Mouse (Mus musculus): ENCODE data around the gene Zbtb16. TPM values are rescaled to one million over a fixed set of nuclear protein-coding genes. Genes with fewer than 3 reads are reported as not detected.

Gene Zbtb16
- polyA plus RNA-seq, 1 experiment from 2014 or later, result 1.9 TPM

GRCm38 (mm10) chr9:48724733-48725132, 111.3 kb downstream of the Zbtb16 start:
- 70% methylated on average over 3 of the region's 3 CpGs for WGBS
- Histone ChIP-seq H3K27me3 (replicated peaks; ENCODE audit: control insufficient read depth, insufficient read depth, low read length) (no peaks in the 10 kb centered on the region), H3K4me2 (ENCODE audit: low read depth, low read length) (no peak overlapping the region), H3K4me3 (ENCODE audit: low read length) (no peak overlapping the region), H3K27ac (ENCODE audit: low read length) (no peak overlapping the region), H3K36me3 (ENCODE audit: control insufficient read depth, insufficient read depth, low read length) (no peaks in the 10 kb centered on the region), H3K9me3 (ENCODE audit: control insufficient read depth, low read length) (no peaks in the 10 kb centered on the region), H3K4me1 (ENCODE audit: control insufficient read depth, insufficient read depth, low read length) (peaks cover 16% of the 10 kb centered on the region), H3K9ac (ENCODE audit: low read depth, low read length) (no peak overlapping the region)
- ATAC-seq, result no peak

GRCm38 (mm10) chr9:48723511-48724304, 112.3 kb downstream of the Zbtb16 start:
- ATAC-seq, result peak; percentile 98
- peaks cover 16% of the 10 kb centered on the region for H3K4me1 ChIP-seq (ENCODE audit: control insufficient read depth, insufficient read depth, low read length)
- no peaks in the 10 kb centered on the region for H3K27me3 ChIP-seq (replicated peaks; ENCODE audit: control insufficient read depth, insufficient read depth, low read length)
- 21% methylated on average over 10 of the region's 10 CpGs for WGBS
- peak overlapping the region; percentile 58; the same call in 1 of the 2 replicates for H3K9ac ChIP-seq (ENCODE audit: low read depth, low read length)
- H3K27ac ChIP-seq (ENCODE audit: low read length), result peak overlapping the region; percentile 89
- peak overlapping the region; percentile 30; the same call in 1 of the 2 replicates for H3K4me2 ChIP-seq (ENCODE audit: low read depth, low read length)
- no peaks in the 10 kb centered on the region for H3K36me3 ChIP-seq (ENCODE audit: control insufficient read depth, insufficient read depth, low read length)
- no peaks in the 10 kb centered on the region for H3K9me3 ChIP-seq (ENCODE audit: control insufficient read depth, low read length)
- no peak overlapping the region for H3K4me3 ChIP-seq (ENCODE audit: low read length)

GRCm38 (mm10) chr9:48723025-48723424, 113.0 kb downstream of the Zbtb16 start:
- no peaks in the 10 kb centered on the region for H3K36me3 ChIP-seq (ENCODE audit: control insufficient read depth, insufficient read depth, low read length)
- no peak overlapping the region for H3K9ac ChIP-seq (ENCODE audit: low read depth, low read length)
- H3K27me3 ChIP-seq (replicated peaks; ENCODE audit: control insufficient read depth, insufficient read depth, low read length), result no peaks in the 10 kb centered on the region
- ATAC-seq, result no peak
- WGBS, result 37% methylated on average over 3 of the region's 3 CpGs
- H3K4me2 ChIP-seq (ENCODE audit: low read depth, low read length), result 0 out of 2 replicates have a peak overlapping the region, but pooled peaks have one; percentile 6
- no peaks in the 10 kb centered on the region for H3K9me3 ChIP-seq (ENCODE audit: control insufficient read depth, low read length)
- peak overlapping the region; percentile 67; the same call in 1 of the 2 replicates for H3K27ac ChIP-seq (ENCODE audit: low read length)
- no peak overlapping the region for H3K4me3 ChIP-seq (ENCODE audit: low read length)
- H3K4me1 ChIP-seq (ENCODE audit: control insufficient read depth, insufficient read depth, low read length), result peaks cover 16% of the 10 kb centered on the region

- peaks cover 16% of the 10 kb centered on the region for H3K4me1 ChIP-seq (ENCODE audit: control insufficient read depth, insufficient read depth, low read length)
- no peaks in the 10 kb centered on the region for H3K9me3 ChIP-seq (ENCODE audit: control insufficient read depth, low read length)
- no peak for ATAC-seq
- H3K4me2 ChIP-seq (ENCODE audit: low read depth, low read length), result no peak overlapping the region
- H3K36me3 ChIP-seq (ENCODE audit: control insufficient read depth, insufficient read depth, low read length), result no peaks in the 10 kb centered on the region
- H3K4me3 ChIP-seq (ENCODE audit: low read length), result no peak overlapping the region
- no peak overlapping the region for H3K27ac ChIP-seq (ENCODE audit: low read length)
- WGBS, result 81% methylated on average over 3 of the region's 3 CpGs
- no peak overlapping the region for H3K9ac ChIP-seq (ENCODE audit: low read depth, low read length)
- no peaks in the 10 kb centered on the region for H3K27me3 ChIP-seq (replicated peaks; ENCODE audit: control insufficient read depth, insufficient read depth, low read length)
Measured at GRCm38 (mm10) chr9:48722261-48722920, 113.6 kb downstream of the Zbtb16 start.

GRCm38 (mm10) chr9:48721655-48722054, 114.4 kb downstream of the Zbtb16 start:
- H3K4me3 ChIP-seq (ENCODE audit: low read length), result no peak overlapping the region
- H3K27me3 ChIP-seq (replicated peaks; ENCODE audit: control insufficient read depth, insufficient read depth, low read length), result no peaks in the 10 kb centered on the region
- H3K9ac ChIP-seq (ENCODE audit: low read depth, low read length), result no peak overlapping the region
- ATAC-seq, result no peak
- no peak overlapping the region for H3K4me2 ChIP-seq (ENCODE audit: low read depth, low read length)
- no peaks in the 10 kb centered on the region for H3K36me3 ChIP-seq (ENCODE audit: control insufficient read depth, insufficient read depth, low read length)
- H3K9me3 ChIP-seq (ENCODE audit: control insufficient read depth, low read length), result no peaks in the 10 kb centered on the region
- peaks cover 16% of the 10 kb centered on the region for H3K4me1 ChIP-seq (ENCODE audit: control insufficient read depth, insufficient read depth, low read length)
- no peak overlapping the region for H3K27ac ChIP-seq (ENCODE audit: low read length)
- WGBS, result 94% methylated on average over 6 of the region's 6 CpGs

GRCm38 (mm10) chr9:48721172-48721571, 114.8 kb downstream of the Zbtb16 start:
- ATAC-seq, result no peak
- 82% methylated on average over 3 of the region's 3 CpGs for WGBS

GRCm38 (mm10) chr9:48720251-48720963, 115.6 kb downstream of the Zbtb16 start:
- H3K36me3 ChIP-seq (ENCODE audit: control insufficient read depth, insufficient read depth, low read length), result no peaks in the 10 kb centered on the region
- WGBS, result 80% methylated on average over 12 of the region's 12 CpGs
- H3K9me3 ChIP-seq (ENCODE audit: control insufficient read depth, low read length), result no peaks in the 10 kb centered on the region
- peaks cover 16% of the 10 kb centered on the region for H3K4me1 ChIP-seq (ENCODE audit: control insufficient read depth, insufficient read depth, low read length)
- no peak overlapping the region for H3K4me2 ChIP-seq (ENCODE audit: low read depth, low read length)
- H3K27me3 ChIP-seq (replicated peaks; ENCODE audit: control insufficient read depth, insufficient read depth, low read length), result no peaks in the 10 kb centered on the region
- no peak overlapping the region for H3K9ac ChIP-seq (ENCODE audit: low read depth, low read length)
- no peak overlapping the region for H3K27ac ChIP-seq (ENCODE audit: low read length)
- no peak for ATAC-seq
- H3K4me3 ChIP-seq (ENCODE audit: low read length), result no peak overlapping the region

More at GRCm38 (mm10) chr9:48721172-48721571, 114.8 kb downstream of the Zbtb16 start:
- H3K27ac ChIP-seq (ENCODE audit: low read length), result no peak overlapping the region
- H3K9me3 ChIP-seq (ENCODE audit: control insufficient read depth, low read length), result no peaks in the 10 kb centered on the region
- no peaks in the 10 kb centered on the region for H3K27me3 ChIP-seq (replicated peaks; ENCODE audit: control insufficient read depth, insufficient read depth, low read length)
- no peak overlapping the region for H3K4me2 ChIP-seq (ENCODE audit: low read depth, low read length)
- no peaks in the 10 kb centered on the region for H3K36me3 ChIP-seq (ENCODE audit: control insufficient read depth, insufficient read depth, low read length)
- no peak overlapping the region for H3K4me3 ChIP-seq (ENCODE audit: low read length)
- peaks cover 16% of the 10 kb centered on the region for H3K4me1 ChIP-seq (ENCODE audit: control insufficient read depth, insufficient read depth, low read length)
- no peak overlapping the region for H3K9ac ChIP-seq (ENCODE audit: low read depth, low read length)

GRCm38 (mm10) chr9:48719619-48720018, 116.4 kb downstream of the Zbtb16 start:
- H3K27me3 ChIP-seq (replicated peaks; ENCODE audit: control insufficient read depth, insufficient read depth, low read length), result no peaks in the 10 kb centered on the region
- H3K9ac ChIP-seq (ENCODE audit: low read depth, low read length), result no peak overlapping the region
- WGBS, result 79% methylated on average over 4 of the region's 4 CpGs
- no peak overlapping the region for H3K4me2 ChIP-seq (ENCODE audit: low read depth, low read length)
- no peak overlapping the region for H3K27ac ChIP-seq (ENCODE audit: low read length)
- peaks cover 16% of the 10 kb centered on the region for H3K4me1 ChIP-seq (ENCODE audit: control insufficient read depth, insufficient read depth, low read length)
- no peak for ATAC-seq
- no peaks in the 10 kb centered on the region for H3K9me3 ChIP-seq (ENCODE audit: control insufficient read depth, low read length)
- H3K36me3 ChIP-seq (ENCODE audit: control insufficient read depth, insufficient read depth, low read length), result no peaks in the 10 kb centered on the region
- no peak overlapping the region for H3K4me3 ChIP-seq (ENCODE audit: low read length)

- Histone ChIP-seq H3K36me3 (ENCODE audit: control insufficient read depth, insufficient read depth, low read length) (no peaks in the 10 kb centered on the region), H3K9ac (ENCODE audit: low read depth, low read length) (no peak overlapping the region), H3K9me3 (ENCODE audit: control insufficient read depth, low read length) (no peaks in the 10 kb centered on the region), H3K4me1 (ENCODE audit: control insufficient read depth, insufficient read depth, low read length) (no peaks in the 10 kb centered on the region; the same call in 1 of the 2 replicates), H3K27me3 (replicated peaks; ENCODE audit: control insufficient read depth, insufficient read depth, low read length) (no peaks in the 10 kb centered on the region), H3K4me2 (ENCODE audit: low read depth, low read length) (no peak overlapping the region), H3K4me3 (ENCODE audit: low read length) (no peak overlapping the region), H3K27ac (ENCODE audit: low read length) (no peak overlapping the region)
- WGBS, result 89% methylated on average over 8 of the region's 8 CpGs
- no peak for ATAC-seq
Measured at GRCm38 (mm10) chr9:48716549-48716948, 119.5 kb downstream of the Zbtb16 start.
